Mouse (Mus musculus) testis, adult 2 months (tissue): ENCODE measurements around the gene Ly6g5c. TPM values are rescaled to one million over a fixed set of nuclear protein-coding genes. Genes with fewer than 3 reads are reported as not detected.

Experiments used
- H3K27ac ChIP-seq: fragments of 200-500 bp; 2 replicates; pipeline ENCODE4 v1.5.1; 2012; ENCODE audit warnings: low read depth, low read length; ENCODE audit not compliant: control insufficient read depth, insufficient read depth
- H3K27me3 ChIP-seq: fragments of 200-500 bp; 2 replicates; pipeline ENCODE4 v1.6.1; 2012; ENCODE audit warnings: mild to moderate bottlenecking, low read length, moderate library complexity; ENCODE audit not compliant: control insufficient read depth, insufficient read depth
- H3K36me3 ChIP-seq: fragments of 200-500 bp; 2 replicates; pipeline ENCODE4 v1.6.1; 2012; ENCODE audit warnings: mild to moderate bottlenecking, low read length; ENCODE audit not compliant: control insufficient read depth, insufficient read depth
- H3K4me1 ChIP-seq: fragments of 200-500 bp; 2 replicates; pipeline ENCODE4 v1.6.1; 2012; ENCODE audit warnings: low read length; ENCODE audit not compliant: control insufficient read depth, insufficient read depth
- H3K4me3 ChIP-seq: fragments of 200-500 bp; 2 replicates; pipeline ENCODE4 v1.5.1; 2012; ENCODE audit warnings: low read depth, mild to moderate bottlenecking, low read length, moderate library complexity, mixed read lengths; ENCODE audit not compliant: control insufficient read depth
- CTCF ChIP-seq: fragments of 200-500 bp; IDR thresholded peaks from 2 replicates; pipeline ENCODE4 v1.5.1; 2012; ENCODE audit warnings: low read depth, mild to moderate bottlenecking, inconsistent platforms, low read length, moderate library complexity; ENCODE audit not compliant: control insufficient read depth, insufficient read depth, insufficient replicate concordance
- POLR2A ChIP-seq: fragments of 200-500 bp; IDR thresholded peaks from 2 replicates; pipeline ENCODE4 v1.6.1; 2012; ENCODE audit warnings: low read depth, mild to moderate bottlenecking, inconsistent platforms, low read length, moderate library complexity; ENCODE audit not compliant: control insufficient read depth
- polyA plus RNA-seq: library from polyadenylated mRNA; depleted of rRNA; stranded (reverse); fragments of >200 nt; gene quantifications from 2 replicates; pipeline ENCODE4 v1.2.3, GENCODE M21; 2012

The Ly6g5c gene
- polyA plus RNA-seq, 1 experiment: 0.54 TPM

DNA sequence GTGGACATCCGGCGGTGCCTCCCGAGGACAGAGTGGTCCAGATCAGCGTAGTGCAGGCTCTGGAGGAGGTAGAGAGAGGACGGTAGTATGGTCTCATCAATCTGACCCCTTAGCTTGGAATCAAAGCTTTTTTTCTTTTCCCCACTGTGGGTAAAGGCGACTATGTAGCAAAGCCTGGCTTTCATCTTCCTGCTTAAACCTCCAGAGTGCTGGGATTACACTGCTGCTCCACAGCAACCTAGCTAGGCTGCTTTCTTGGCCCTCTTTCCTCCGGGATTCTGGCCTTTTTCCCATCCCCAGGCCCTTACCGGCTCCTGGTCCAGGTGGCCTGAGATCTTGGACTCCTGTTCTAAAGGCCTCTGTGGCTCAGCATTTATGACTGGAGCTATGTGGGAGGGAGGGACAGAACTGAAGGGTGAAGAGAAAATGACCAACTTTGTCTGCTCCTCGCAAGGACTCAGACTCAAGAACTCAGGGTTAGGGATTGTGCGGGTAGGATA is 43.7 kb upstream of the Ly6g5c start:
- H3K4me3 ChIP-seq: peak overlapping the region; percentile 63
- peaks cover 29% of the 10 kb centered on the region for H3K4me1 ChIP-seq
- TF ChIP-seq CTCF: no peak
- TF ChIP-seq POLR2A: no peak
- H3K27me3 ChIP-seq: peaks cover 7% of the 10 kb centered on the region; the same call in 1 of the 2 replicates
- no peaks in the 10 kb centered on the region for H3K36me3 ChIP-seq
- peak overlapping the region; percentile 41; the same call in 1 of the 2 replicates for H3K27ac ChIP-seq

DNA sequence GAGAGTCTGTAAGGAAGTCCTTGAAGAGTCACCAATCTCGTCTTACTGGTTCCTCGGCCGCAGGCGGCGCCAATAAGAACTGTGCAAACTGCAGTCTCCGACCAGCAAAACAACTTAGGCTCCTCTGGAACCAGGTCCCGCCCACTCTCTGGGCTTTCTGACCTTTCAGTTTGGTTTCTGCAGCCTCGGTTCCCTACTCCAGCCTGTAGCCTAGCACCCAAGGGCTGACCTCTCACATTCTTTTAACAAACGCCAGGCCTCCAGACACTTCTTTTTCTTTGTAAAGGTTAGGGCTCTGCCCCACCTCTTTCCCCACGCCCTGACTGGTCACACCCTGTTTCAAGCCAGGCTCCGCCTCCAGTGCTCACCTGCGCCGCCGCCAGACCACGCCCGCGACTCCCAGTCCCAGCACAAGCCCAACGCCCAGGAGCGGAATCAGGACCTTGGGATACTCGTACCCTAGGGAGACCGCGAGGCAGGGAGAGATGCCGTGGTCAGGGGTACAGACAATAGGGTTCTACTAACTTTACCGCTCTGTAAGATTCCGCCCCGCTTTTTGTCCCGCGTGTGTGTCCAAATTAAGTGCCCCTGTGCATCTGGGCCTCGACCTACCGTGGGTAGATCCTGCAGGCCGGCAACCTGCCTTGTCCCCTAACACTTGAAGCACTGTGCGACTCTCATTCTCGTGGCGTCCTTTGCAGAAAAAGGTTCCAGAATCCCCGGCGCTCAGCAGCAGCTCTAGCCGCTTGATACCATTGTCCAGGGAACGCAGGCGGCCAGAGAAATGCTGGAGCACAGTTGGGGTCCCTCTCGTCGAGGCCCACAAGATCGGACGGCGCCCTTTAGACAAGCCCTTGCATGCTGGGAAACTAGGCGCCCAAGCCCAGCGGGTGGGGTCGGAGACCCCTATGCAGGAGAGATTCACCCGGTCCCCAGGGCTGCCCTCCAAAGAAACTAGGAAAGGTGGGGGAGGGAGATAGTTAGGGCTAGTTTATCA is 42.8 kb upstream of the Ly6g5c start, which contains the start of gene Ly6g6c:
TSS of gene Ly6g6c (plus strand) at position 438 of the 997 bp plus-strand sequence.
- H3K27ac ChIP-seq: peak within 1 kb of the TSS; percentile 41; the same call in 1 of the 2 replicates
- peaks cover 7% of the 10 kb centered on the region; the same call in 1 of the 2 replicates for H3K27me3 ChIP-seq
- no peaks in the 10 kb centered on the region for H3K36me3 ChIP-seq
- H3K4me1 ChIP-seq: peaks cover 23% of the 10 kb centered on the region
- peak within 1 kb of the TSS; percentile 84 for H3K4me3 ChIP-seq
- no peak for TF ChIP-seq POLR2A
- TF ChIP-seq CTCF: no peak

DNA sequence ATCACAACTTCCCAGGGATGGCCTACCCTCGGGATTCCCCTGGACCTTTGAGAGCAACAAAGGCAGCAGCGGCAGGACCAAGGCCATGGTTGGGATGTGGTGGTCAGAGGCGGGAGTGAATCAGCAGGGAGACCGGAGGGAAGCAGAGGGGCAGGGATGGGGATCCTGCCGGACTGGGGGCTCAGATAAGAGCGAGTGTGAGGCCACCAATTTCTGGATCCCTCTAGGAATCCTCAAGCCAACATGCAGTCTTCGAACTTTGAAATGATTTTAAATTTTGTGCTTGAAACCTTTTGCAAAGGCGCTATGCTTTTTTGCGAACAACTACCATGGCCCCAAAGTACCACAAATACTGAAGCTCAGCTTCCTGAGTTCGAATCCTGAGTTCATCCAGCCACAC is 42.0 kb upstream of the Ly6g5c start, which contains the start of gene Mpig6b:
TSS of gene Mpig6b (minus strand) at position 101 of the 400 bp plus-strand sequence.
- Histone ChIP-seq H3K27ac (no peak within 1 kb of the TSS), H3K27me3 (peaks cover 7% of the 10 kb centered on the region; the same call in 1 of the 2 replicates), H3K36me3 (no peaks in the 10 kb centered on the region), H3K4me3 (peak within 1 kb of the TSS; percentile 84), H3K4me1 (peaks cover 16% of the 10 kb centered on the region)
- TF ChIP-seq CTCF: no peak
- no peak for TF ChIP-seq POLR2A

DNA sequence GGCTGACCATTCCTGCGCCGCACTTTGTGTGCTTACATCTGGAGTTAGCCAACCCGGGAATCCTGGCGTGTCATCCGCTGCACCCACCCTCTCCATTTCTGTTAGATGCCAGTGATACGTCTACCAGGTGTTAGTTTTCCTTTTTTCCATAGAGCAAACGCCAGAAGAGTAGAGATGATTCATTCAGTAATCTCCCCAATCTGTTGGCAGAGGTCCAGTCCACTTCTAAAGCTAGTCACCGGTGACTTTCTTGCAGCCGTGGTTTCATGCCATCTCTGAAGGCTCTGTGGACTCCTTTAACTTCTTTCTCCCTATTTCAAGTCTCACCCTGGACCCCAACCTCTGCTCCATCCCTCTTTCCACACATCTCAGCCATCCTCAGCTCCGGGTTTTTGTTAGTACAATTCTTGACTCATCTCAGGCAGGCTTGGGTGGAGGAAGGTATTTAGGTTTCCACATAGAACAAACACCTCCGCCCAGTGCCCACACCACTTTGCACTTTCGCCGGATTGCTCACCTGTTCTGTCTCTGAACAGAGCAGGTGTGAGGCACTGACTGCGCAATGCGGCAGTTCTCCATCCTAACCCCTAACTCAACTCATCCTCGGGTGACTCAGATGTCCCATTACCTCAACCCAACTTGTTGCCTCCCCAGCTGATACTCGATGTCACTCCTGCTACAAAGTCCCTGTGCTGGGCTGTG is 39.7 kb upstream of the Ly6g5c start:
- Histone ChIP-seq H3K4me3 (peak overlapping the region; percentile 71), H3K27me3 (peaks cover 7% of the 10 kb centered on the region; the same call in 1 of the 2 replicates), H3K27ac (no peak overlapping the region), H3K4me1 (peaks cover 13% of the 10 kb centered on the region), H3K36me3 (no peaks in the 10 kb centered on the region)
- TF ChIP-seq POLR2A: no peak
- no peak for TF ChIP-seq CTCF

DNA sequence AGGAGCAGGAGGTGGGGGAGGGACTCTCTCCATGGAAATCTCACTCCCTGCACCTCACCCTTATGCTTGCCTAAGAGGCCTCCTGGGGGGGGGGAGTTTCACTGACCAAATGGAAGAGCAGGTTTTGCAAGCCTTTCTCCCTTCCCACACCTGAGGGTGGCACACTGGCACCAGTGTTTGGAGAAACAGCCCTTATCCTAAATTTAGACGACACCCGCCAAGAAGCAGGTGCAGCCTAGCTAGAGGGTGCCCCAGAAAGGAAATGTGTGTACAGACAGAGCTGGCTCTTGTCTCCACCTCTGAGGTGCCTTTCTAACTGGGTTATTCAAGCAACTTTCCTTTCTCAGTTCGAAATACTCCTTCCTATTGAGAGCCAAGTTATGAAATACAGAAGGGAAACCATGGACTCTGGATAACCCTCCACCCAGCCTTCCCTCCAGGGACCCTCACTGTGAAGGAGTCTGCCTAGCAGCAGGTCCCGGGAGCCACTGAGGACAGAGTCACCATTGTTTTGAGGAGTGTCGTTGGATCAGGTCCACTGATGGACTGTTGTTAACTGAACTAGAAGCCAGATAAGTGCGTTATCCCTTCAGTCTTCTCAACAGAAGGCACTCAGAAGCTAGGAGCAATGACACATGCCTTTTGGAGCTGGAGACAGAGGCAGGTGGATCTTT is 37.4 kb upstream of the Ly6g5c start:
- Histone ChIP-seq H3K36me3 (no peaks in the 10 kb centered on the region), H3K4me1 (peaks cover 2% of the 10 kb centered on the region), H3K27me3 (peaks cover 3% of the 10 kb centered on the region; the same call in 1 of the 2 replicates), H3K4me3 (no peak overlapping the region), H3K27ac (no peak overlapping the region)
- TF ChIP-seq CTCF (no peak), POLR2A (no peak)

DNA sequence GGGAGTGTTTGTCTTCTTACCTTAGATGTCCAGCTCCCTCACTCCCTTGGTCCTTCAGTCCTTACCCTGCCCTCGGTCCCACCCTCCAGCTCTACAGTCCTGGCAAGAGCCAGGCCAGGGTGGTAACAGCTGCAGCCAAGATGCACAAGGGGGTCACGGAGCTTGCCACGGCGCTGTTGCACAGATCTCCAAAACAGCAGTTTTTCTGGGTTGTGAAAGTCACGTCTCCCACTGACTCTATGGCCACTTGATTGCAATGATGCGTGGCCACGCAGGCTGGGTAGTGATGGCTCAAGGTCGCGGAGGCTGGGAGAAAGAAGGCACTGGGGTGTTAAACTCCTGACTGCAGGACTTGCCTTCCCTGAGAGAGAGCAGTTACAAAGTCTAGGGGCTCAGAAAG is 36.6 kb upstream of the Ly6g5c start:
- no peaks in the 10 kb centered on the region for H3K36me3 ChIP-seq
- no peaks in the 10 kb centered on the region for H3K27me3 ChIP-seq
- no peak overlapping the region for H3K27ac ChIP-seq
- H3K4me1 ChIP-seq: peaks cover 2% of the 10 kb centered on the region
- no peak overlapping the region for H3K4me3 ChIP-seq
- TF ChIP-seq POLR2A (no peak), CTCF (no peak)
